Mouse (Mus musculus) cerebellum, postnatal 14 days (tissue): Measurements from ENCODE around the gene Cnst.

Source experiments
- DNase-seq, 2 experiments: peaks; one replicate each; pipeline ENCODE4 v3.0.0; 2021; ENCODE audit warnings: mixed read lengths in 2 of 2

Cnst gene

DNA sequence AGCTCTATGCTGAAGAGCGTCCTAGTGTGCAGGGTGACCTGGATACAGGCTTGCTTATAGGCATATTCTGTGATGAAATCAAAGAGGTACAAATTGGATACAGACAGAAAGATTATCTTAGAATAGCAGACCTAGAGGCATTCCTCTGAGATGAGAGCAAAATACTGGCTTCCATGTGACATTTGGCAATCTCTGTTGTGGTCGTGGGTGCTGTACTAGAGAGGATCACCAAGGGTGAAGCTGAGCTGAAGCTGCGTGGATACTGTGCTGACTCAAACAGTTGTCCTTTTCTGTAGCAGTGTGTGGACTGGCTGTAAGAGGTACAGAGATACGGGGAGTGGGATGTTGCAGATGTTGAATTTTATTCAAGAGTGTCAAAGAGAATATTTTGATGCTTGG is 7.8 kb downstream of the Cnst start:
- no peak for DNase-seq

DNA sequence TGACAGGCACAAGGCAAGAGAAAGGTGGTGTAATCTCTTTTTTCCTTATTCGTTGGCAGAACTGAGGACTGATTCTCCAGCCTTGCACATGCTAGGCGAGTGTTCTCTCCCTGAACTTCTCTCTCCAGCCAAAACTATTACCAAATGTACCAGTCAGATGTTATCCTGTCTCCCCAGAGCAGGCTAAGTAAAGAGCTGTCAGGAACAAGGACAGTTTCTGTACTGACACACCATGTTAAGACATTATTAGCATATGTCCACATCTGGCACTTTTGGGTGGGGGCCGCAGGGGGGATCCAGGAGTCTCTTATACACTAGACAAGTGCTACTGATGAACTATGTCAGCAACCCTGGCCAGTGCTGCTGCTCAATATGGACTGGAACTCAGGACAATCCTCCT is 10.8 kb downstream of the Cnst start:
- no peak for DNase-seq

DNA sequence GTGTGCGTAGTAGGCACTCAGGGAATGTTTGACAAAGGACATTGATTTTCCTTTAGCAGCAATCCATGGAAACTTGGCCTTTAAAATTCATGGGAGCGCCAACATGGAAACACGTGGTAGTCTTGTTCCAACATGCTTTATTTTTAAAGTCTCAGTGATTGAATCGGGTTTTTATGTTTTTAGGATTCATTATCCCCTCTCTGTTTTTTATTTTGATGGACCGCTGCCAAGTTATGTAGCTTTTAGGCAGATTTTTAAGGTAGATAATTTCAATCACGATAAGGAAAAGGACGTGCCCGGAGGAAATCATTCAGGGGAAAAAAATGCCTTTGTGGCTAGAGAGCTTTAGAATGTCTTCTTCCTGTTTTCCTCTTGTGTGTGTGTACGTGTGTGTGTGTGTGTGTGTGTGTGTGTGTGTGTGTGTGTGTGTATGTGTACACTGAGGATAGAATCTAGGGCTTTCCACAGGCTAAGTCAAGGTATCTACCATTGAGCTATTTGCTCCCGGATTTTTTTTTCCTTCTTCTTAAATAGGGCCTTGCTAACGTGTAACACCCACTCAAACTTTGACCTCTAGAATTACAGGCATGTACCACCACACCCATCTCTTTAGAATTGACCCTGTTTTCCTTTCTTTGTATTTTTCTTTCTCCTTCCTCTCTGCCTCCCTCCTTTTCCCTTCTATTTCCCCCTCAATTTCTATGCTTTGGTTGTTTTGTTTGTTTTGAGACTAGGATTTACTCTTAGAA is 13.4 kb downstream of the Cnst start:
- DNase-seq = no peak

DNA sequence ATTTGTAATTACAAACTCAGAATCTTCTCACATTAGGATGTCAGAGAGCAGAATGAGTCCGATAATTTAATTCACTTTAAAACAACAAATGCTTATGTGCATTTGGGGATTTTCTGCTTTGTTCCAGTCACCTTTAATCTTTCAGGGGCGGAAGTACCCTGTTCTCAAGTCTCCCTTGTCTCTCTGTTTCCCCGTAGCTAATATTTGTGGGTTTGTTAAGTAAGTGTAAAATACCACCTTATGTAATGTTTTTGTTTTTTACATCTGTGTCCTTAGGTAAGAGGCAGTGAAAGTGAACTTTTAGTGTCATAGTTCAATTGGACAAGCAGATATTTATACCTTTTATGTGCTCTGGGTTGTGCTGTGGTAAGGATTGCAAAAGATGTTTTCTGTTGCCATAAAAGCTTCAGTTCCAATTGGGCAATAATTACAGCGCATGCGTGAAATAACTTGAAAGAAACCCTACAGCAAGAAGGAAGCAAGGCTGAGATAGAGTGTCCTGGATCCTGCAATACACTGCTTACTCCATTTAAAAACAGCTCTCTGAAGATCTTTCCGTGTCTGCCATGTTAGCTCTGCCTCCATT is 14.8 kb downstream of the Cnst start:
- DNase-seq = no peak

DNA sequence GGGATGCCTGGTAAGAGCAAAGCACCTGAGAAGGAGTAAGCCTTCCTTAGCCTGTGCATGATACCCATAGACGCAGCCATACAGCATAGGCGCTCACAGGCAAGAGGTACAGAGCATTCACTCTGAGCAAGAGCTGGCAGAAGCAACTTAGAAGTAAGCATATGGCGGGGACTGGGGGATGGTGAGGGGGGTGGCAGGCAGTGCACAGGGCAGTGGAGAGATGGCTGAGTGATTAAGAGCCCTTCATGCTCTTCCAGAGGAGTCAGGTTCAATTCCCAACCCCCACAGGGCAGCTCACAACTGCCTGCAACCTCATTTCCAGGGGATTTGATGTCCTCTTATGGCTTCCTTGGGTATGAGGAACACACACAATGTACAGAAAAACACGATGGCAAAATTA is 17.0 kb downstream of the Cnst start:
- peak; percentile 15 to 41 for DNase-seq

DNA sequence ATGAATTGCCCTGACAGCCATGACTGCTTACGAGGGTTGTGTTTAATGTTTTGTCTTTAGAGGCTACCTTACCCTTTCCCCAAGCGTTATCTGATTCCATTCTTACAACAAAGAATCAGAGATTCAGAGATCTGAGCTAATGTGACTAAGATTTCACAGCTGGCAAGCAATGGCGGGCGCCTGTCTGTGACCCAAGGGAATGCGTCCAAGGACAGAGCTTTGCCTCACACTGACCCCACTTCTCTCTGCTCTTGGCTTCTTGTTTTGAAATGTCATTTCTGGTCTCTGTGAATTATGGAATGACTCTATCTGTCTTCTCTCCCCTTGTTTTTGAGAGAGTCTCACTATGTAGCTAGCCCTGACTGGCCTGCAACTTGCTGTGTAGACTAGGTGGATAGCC is 17.8 kb downstream of the Cnst start:
- no peak for DNase-seq

DNA sequence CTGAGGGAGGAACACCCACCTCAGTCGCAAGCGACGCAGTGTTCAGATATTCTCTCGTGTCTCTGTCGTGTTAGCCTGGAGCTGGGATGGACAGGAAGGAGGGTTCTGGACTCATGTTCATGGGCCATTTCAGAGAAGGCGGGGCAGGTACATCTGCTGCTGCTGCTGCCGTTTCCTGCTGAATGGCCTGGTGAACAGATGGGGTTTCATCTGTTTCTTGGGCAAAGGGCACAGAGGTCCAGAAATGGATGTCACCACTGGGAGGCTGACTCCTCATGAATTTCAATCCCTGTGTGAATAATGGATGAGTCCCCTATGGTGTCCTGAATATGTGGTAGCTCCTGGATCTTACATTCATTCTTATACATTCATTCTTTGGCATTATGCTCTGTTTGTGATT is 21.4 kb downstream of the Cnst start:
- DNase-seq = no peak

DNA sequence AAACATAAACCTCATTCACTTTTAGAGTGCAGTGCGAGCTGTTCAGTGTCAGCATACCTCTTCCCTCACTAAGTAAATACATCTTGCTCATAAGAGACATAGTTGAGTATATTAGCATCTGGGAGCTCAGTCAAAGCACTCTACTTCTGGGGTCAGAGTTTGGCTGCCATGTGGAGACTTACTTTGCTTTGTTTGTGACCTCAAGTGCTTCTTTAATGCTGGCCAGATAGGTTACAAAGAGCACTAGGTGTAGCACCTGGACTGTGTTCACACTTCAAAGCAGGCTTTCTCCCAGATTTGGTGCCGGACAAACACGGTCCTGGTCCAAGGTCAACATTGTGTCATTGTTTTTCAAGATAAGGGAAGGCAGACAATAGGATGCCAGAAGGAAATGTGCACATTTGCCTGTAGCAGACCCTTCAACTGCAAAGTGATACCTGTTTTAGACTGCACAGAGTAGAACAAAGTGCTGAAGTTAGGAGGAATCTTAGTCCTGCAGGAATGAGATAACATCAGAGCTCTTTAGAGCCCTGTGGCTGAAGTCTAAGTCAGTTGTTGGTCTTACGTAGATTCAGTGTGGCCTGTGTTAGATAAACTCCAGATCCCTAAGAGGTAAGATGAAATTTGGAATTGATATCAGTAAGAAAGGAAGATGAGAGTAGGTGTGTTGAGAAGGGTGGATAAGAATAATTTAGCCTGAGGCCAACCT is 22.7 kb downstream of the Cnst start:
- DNase-seq = no peak

DNA sequence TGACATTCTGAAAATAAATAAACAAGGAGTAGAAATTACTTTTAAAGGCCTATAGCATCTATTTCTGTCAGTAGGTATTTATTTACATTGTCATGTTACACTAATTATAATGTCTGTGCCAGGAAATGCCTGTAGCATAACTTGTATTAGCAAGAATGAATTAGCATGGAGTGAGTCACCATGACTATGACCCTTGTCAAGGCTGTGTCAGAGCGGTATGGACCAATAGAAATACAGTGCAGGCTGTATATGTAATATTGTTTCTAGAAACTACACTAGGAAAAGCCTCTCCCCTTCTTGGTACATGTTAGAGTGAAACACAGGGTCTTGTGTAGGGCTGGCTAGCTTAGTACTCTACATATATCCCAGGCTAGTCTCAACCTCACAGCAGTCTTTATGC is 24.3 kb downstream of the Cnst start:
- DNase-seq = no peak

DNA sequence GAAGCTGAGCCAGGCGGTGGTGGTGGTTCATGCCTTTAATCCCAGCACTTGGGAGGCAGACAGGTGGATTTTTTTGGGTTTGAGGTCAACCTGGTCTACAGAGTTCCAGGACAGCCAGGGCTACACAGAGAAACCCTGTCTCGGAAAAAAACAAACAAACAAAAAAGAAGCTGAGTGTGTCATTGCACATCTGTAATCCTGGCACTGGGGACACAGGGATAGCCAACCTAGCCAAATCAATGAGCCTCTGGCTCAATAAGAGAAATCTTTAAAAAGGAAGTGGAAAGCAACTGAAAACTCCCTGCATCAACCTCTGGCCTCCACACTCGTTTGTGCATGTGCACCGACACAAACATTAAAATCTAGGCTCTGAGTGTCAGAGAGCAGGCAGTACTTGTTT is 25.5 kb downstream of the Cnst start:
- DNase-seq = no peak

DNA sequence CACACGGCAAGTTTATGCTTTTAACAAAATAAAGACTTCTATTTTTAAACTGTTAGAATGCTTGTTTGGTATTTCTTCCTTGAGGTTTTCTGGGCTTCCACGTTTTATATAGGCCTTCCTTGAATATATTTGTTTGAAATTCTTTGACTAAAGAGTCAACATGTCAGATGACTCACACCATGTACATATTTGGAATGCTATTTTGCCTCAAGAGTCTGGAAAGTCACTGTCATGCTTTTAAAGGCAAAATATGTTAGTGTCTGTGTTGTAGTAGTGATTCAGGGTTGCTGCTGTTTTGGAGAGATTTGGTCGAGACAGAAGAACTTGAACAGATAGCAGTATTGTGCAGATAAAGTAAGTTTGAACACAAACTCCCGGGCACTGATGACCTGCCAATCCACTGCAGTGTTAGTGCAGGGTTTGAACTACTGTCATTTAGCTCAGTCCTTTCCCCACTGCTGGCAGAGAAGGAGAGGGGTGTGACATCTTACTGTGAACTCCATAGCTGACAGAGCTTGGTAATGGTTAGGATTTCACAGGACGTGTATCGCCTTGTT is 27.6 kb downstream of the Cnst start:
- no peak for DNase-seq

DNA sequence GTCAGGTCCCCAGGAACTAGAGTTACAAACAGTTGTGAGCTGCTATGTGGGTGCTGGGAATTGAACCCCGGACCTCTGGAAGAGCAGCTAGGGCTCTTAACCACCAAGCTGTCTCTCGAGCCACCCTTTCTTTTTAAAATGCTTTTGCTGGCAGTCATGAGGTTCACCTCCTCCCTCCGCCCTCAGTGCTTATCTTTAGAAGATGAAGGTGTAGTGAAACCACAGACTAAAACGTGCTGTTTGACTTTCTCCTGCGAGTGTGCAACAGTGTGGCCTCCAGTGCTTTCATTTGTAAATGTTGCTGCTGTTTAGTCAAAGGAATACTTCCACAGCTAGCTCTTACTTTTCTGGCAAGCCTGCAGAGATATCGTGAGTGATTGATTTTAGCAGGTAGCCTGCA is 32.5 kb downstream of the Cnst start:
- no peak for DNase-seq

DNA sequence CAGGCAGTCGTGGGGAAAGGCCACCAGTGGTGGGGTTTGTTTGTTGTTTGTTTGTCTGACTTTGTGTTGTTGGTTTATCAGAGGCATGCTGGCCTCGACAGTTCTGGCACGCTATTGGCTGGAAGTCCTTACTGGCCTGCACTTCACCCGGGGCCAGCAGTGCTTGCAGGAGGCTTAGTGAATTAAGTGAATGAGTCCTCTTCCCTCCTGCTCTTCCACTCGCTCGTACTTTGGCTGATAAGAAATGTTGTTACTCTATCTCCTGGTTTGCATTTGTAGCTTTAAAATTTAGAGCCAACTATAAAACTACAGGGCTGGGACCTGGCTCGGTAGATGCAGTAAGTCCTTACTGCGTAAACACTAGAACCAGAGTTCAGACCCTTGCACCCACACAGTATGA is 34.0 kb downstream of the Cnst start:
- no peak for DNase-seq

DNA sequence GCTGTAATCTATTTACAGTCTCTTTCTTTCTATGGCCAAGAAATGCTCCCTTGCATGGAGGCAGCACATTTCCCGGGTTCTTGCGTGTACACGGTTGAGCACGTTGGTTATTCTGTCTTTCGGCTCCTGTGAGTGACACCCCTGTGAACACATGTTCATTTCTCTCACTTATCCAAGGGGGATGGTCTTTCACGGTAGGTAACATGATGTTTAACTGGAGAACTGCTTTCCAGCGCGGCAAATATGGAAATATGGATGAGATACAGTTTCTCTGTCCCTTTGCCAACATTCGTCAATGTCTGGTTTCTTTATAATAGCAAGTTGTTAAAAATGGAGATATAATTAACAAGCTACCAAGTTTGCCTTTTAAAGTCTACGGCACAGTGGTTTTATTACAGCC is 35.3 kb downstream of the Cnst start:
- DNase-seq = no peak

DNA sequence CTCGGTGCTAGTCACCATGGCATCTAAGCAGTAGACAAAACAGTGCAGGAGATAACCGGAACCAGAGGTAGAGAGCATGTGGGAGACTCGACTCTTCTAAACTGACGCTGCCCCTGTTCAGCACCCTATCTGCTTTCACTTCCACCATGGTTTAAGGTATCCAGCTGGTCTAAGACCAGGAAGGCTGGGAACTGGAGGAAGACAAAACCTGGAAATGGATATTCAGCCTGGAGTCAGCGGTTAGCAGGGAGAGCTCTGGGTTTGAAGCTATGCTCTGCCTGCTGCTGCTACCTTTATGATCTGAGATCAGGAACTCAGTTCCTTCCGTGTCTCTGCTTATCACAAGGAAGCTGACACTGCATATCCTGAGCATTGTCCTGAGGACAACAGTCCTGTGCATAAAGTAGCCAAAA is 35.9 kb downstream of the Cnst start:
- DNase-seq = no peak

DNA sequence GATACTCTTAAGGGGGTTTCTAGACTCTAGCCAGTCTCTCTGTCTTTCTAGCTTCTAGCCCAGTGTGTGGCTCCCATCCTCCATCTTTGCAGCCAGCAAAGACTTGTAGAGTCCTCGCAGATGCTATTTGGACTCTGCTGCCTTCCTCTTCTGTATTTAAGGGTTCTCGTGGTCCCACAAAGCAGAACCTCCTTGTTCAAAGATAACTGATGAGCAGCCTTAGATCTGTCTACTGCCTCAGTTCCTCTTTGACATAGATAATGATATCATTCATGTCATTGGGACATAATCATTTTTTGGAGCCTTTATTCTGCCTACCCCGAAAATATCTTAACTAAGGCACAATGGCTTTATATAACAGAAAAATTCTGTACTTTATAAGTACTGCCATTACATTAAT is 36.9 kb downstream of the Cnst start:
- DNase-seq = no peak

DNA sequence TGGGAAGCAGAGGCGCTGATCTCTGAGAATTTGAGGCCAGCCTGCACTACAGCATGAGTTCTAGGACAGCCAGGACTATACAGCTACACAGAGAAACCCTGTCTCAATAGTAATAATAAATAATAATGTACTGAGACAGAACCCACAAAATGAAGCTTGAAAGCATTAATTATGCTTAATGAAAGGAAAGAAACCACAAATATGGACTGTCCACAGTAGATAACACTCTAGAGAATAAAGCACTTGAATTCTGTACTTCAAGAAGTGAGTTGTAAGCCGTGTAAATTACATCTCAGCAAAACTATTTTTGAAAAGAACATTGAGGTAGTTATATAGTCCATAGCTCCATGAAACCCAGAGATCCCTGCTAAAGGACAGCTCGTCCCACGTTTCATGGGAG is 38.0 kb downstream of the Cnst start:
- DNase-seq = no peak

DNA sequence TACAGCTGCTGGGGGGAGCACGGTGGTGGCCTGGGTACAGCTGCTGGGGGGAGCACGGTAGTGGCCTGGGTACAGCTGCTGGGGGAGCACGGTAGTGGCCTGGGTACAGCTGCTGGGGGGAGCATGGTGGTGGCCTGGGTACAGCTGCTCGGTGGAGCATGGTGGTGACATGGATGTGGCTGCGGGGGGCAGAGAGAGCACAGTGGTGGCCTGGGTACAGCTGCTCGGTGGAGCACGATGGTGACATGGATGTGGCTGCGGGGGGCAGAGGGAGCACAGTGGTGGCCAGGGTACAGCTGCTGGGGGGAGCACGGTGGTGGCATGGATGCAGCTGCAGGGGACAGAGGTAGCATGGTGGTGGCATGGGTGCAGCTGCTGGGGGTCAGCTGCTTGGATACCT is 39.5 kb downstream of the Cnst start:
- no peak for DNase-seq

DNA sequence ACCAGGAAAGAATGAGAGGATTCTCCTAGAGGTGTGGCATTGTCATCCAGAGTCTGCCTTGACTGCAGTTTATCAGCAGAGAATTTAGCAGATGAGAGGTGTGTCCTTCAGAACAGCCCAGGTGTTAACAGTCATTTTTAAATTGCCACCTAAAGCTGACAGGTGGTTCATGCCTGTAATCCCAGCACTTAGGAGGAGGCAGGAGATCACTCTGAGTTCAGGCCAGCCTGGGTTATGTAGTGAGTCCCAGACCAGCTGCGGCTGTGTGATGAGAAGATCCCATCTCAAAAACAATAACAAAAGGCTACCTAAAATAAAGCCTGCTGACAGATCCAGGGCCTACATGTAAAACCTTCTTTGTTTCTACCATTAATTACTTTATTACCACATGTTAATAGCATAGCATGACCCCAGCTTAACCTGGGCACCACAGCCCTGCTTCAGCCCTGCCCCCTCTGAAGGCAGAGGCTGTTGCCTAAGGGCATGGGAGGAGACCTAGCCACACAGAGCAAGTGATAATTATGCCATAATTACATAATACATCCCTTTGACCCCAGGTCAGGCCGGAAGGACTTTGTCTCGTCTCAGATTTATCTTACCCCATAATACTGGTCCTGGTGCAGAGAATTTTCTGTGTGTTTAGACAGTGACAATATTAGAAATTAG is 40.4 kb downstream of the Cnst start:
- DNase-seq = no peak

DNA sequence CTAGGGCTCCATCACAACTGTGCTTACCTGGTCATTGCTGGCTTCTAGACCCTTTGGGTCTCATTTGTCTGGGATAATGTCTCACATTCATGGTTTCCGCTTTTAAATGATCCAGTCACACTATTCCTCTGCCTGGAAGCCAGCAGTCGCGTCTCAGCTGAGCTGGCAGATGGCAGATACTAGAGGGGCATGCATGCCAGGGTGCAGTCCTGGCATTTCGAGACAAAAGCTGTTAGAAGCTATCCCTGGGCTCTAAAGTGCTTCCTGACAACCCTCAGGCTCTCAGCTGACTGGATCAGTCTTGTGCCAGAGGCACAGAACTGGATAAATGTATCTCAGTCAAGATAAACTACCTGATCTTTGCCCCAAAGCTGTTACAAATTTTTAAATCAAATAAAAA is 42.1 kb downstream of the Cnst start:
- DNase-seq = peak; percentile 75 to 86

DNA sequence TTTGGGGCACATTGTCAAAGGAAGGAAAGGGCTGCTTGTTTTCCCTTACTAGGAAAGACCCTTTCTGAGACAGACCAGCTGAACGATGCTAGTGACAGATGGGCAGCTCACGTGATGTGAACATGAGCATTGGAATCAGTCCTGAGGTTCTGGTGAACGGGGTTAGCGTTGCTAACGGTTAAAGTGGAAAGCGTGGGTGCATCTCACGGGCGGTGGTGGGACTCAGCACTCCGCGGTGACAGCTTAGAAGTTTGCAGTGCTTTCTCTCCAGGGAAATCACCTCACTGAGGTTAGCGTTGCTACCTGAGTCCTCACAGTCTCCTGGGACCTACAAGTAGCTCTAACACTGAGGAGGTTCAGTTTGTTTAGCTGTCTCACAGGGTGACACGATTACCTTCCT is 45.5 kb downstream of the Cnst start:
- DNase-seq = peak; percentile 72 to 81

DNA sequence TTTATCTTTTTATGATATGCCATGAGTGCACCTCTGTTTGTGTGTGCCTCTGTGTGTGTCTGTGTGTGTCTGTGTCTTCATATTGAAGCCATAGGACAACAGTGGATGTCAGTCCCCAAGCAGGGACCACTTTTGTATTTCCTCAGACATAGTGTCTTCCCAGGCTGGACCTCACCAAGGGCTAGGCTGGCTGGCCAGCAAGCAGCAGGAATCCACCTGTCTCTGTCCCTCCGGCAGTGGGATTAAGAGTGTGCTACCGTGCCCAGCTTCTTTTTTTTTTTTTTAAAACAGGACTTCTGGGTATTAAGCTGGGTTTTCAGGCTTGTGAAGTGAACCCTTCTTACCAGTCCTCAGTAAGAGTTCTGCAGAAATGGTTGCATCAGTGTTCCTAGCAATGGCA is 46.0 kb downstream of the Cnst start:
- peak; percentile 36 to 63 for DNase-seq

DNA sequence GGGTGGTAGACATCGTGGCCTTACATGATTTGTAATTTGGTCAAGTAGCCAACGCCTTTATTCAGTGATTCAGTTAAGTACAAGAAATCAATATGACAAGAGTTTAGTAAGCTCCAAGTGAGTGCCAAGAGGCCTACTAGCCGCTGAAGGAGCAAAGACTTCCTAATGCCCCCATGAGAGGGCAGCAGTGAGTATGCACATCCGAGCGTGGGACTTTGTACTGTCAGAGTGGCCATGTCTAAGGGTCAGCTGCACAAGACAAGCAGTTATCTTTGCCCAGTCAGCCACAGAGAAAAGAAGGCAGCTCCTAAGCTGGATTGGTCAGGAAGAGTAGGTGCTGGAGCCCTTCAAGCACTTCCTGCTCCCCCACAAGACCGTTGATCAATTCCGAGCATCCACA is 46.8 kb downstream of the Cnst start:
- DNase-seq = peak; percentile 50 to 66

DNA sequence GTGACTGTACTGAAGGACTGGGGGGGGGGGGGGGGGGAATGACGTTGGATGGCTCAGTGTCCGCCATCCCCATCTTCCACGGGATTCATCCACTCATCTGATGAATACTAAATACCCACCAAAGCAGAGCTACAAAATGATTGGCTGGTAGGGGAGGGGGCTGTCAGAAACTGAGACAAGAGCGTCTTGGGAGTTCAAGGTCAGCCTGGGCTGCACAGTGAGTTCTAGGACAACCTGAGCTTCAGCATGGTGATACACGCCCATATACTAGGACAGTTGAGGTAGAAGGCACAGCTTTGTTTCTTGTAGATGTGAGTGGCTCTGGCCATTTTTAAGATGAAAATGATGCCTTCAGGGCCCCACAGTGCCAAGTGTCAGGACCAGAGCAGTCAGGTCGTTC is 52.2 kb downstream of the Cnst start:
- no peak for DNase-seq
